Mouse (Mus musculus) c-Kit-positive CD71-positive TER-119-negative erythroid progenitor cells, embryonic 14.5 days (primary cell): ENCODE results near the gene Dync1i2.

Experiments
- DNase-seq: peaks from one replicate; pipeline ENCODE4 v3.0.0-alpha.2; 2013; ENCODE audit warnings: low read depth

The Dync1i2 gene

GRCm38 (mm10) chr2:71203819-71204432 lies 7.6 kb upstream of the Dync1i2 start:
- peak; percentile 25 for DNase-seq

GRCm38 (mm10) chr2:71209041-71209755 lies 2.3 kb upstream of the Dync1i2 start:
- DNase-seq = no peak

GRCm38 (mm10) chr2:71211096-71211495 lies 410 bp upstream of the Dync1i2 start:
- DNase-seq = no peak

GRCm38 (mm10) chr2:71212360-71212726 lies 837 bp downstream of the Dync1i2 start:
- no peak for DNase-seq

DNA sequence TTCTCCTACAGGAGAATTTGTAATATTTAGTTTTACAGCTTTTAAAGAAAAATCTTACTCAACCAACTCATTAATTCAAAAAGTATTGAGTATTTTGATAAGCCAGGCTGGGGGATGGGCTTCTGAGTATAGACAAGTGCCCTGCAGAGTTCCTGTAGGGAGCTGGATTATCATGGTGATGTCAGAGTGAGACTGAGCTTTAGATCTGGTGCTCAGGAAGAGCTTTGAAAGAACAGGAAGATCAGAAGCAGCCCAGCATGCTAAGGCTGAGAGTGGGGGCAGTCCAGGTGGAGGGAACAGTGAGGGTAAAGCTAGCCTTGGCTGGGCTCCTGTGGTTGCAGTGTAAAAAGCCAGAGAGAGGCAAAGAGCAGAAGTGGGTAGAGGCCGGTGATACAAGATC lies 9.5 kb downstream of the Dync1i2 start:
- DNase-seq = no peak

DNA sequence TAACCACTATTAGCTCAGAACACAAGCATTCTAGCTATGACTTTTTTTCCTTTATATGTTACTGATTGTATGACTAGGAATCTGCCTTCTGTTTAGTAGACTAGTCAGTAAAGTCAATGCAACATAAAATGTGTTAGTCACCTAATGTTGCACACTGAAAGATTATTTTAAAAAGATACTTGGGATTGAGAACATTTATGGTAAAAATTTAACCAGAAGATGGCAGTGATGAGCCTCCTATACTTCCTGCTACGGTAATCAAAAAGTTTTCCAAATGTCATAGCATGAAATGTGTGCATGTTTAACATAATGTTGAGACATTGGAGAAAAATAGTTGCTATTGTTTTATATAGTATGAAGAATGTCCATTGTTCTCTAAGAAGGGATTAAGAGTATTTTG lies 15.9 kb downstream of the Dync1i2 start:
- no peak for DNase-seq

DNA sequence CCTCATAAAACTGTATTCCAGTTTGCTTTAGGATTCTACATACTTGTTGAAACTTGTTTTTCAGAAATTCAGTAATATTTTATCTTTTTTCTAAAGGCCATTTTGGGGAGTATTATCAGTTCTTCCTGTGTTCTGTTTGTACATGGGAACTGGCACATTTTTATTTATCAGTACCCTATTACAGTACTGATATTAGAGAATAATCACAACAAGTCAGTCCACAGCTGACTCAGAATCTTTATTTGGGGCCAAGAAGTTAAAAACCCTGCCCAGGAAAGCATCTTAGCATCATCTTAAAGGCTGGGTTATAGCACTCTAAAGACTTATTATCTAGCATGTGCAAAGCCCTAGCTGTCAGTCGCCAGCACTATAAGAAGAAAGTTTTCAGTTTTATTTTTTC lies 18.1 kb downstream of the Dync1i2 start:
- no peak for DNase-seq

GRCm38 (mm10) chr2:71231951-71232350 lies 20.4 kb downstream of the Dync1i2 start:
- no peak for DNase-seq

GRCm38 (mm10) chr2:71232976-71233375 lies 21.5 kb downstream of the Dync1i2 start:
- DNase-seq = no peak

GRCm38 (mm10) chr2:71235420-71235819 lies 23.9 kb downstream of the Dync1i2 start:
- no peak for DNase-seq

- DNase-seq = no peak
Observed at GRCm38 (mm10) chr2:71236009-71236408, 24.5 kb downstream of the Dync1i2 start.

DNA sequence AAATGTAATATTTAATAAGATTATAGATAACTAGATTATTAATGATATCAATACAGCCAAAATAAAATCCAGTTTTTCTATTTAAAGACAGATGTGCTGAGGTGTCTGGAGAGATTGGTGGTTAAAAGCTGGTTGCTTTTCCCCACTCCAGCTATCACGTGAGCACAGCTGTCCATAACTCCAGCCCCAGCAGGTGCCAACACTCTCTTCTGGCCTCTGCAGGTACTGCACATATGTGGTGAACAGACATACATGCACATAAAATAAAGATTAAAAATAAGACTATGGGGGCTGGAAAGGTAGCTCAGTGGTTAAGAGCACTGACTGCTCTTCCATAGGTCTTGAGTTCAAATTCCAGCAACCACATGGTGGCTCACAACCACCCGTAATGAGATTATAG lies 30.0 kb downstream of the Dync1i2 start:
- DNase-seq = no peak

DNA sequence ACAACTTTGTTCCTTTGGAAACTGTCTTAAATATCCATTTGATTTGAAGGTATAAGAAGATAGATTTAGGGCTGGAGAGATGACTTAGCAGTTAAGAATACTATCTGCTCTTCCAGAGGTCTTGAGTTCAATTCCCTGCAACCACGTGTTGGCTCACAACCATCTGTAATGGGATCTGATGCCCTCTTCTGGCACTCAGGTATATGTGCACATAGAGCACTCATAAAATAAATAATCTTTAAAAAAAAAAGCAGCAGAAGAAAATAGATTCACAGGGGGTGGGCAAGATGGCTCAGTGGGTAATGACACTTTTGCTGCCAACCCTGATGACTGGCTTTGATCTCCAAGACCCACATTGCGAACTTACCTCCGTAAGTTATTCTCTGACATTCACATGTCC lies 30.7 kb downstream of the Dync1i2 start:
- DNase-seq = no peak

DNA sequence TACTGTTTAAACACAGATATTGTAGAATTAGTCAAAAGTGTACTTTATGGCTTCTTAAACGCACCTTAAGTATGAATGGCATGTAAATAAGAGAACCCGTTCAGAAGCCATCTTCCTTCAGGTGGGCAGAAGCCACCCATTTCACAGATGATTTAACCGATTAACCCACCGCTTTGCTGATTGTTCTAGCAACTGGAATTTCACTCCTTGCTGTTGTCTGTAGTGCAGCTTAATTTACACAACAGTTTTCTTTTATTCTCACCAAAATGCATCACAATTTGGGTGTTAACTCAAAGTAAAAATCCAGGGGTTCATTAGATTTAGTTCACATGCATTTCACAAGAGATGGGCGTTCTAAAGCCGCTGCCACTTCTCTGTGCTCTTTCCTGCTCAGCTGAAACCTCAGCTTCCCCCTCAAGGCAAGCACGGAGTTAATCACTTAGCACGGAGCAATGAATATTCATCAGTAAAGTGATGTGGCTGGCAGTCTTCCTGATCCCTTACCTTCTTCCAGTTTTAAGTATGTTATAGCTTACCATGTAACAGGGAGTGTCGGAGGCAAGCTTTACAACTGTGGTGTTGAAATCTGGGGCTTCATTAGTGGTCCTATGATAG lies 31.7 kb downstream of the Dync1i2 start:
- no peak for DNase-seq

DNA sequence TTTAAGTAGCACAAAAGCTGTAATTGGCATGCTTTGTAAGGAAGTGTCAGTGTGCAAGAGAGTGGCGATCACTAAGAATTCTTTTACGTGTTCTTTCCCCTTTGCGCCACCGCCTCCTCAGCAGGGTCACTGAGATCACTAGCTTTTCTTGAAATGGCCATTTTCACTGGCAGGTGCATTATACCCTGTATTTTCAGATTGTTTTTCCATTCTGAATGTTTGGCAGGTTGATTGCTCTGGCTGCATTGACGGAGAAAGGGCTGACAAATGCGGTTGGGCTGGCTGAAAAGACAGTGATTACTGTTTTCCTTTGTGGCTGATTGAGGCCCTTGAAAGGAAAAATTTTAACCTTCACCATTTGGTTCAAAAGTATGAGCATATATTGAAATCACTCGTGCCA lies 33.3 kb downstream of the Dync1i2 start:
- DNase-seq = no peak

- DNase-seq = no peak
Observed at GRCm38 (mm10) chr2:71245416-71245815, 33.9 kb downstream of the Dync1i2 start.

DNA sequence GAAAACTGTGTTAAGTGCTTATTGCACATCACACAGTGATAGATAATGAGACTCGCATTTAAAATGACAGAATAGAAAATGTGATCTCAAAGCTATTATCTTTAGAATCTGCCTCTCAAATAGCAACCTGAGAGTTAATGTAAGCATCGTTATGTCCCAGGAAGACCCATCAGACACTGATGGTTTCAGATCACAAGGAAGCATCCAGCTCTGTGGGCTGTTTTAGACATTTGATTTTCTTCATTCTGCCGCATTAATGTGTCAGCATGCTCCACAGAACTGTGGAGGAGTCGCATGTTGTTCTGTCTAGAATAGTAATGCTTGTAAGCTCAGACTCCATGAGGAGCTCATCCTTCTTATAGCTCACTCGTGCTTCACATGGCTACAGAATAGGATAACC lies 34.6 kb downstream of the Dync1i2 start:
- DNase-seq = no peak

DNA sequence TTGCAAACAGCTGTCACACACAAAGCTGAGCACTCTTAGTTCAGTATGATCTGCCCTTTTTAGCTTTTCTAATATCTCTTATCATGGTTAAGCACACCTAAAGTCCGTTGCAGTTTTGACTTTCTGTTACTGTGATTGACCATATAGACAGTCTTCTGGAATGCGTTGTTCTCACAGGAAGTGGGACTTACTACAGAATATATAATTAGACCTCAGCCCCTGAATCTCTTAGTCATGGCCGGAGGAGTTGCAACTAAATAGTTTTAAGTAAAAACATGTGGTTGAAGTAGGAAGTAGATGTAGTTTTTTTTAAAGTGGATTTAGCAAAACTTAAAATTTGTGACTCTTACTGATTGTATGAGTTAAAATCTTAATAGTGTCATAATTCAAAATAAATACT lies 36.6 kb downstream of the Dync1i2 start:
- no peak for DNase-seq

DNA sequence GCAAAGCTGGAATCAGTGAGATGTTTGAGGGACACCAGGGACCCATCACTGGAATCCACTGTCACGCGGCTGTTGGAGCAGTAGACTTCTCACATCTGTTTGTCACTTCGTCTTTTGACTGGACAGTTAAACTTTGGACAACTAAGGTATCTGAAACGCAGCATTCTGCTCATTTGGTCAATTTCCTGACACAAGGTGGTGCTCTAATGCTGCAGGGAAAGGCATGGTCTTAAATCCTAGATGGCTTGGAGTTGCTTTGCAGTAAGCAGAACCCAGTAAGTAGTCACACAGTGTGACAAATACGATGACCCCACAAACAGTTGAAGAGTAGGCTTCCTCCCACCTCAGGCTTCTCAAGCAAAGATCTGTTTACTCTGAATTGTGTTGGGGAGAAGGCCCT lies 39.3 kb downstream of the Dync1i2 start:
- DNase-seq = no peak

- no peak for DNase-seq
Observed at GRCm38 (mm10) chr2:71254836-71255235, 43.3 kb downstream of the Dync1i2 start.

DNA sequence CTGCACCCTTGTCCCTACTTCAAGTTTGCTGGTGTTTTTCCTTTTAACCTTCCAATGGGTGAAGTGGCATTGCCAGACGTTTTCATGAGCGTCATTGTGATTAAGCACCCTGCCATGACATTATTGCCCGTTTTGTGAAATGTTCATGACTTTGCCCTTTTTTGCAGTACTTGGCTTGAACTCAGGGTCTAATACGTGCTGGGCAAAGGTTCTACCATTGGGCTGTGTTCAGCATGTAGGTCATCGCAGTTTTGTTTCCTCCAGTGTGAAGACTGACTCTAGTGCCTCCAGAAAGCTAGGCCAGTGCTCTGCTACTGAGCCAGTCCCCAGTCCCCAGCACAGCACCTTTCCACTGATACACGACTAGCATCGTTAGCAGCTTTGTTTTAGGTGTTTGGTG lies 45.1 kb downstream of the Dync1i2 start:
- no peak for DNase-seq

GRCm38 (mm10) chr2:71264585-71264984 lies 53.1 kb downstream of the Dync1i2 start:
- DNase-seq = no peak

GRCm38 (mm10) chr2:71268691-71269090 lies 57.2 kb downstream of the Dync1i2 start:
- no peak for DNase-seq

- DNase-seq = no peak
Observed at GRCm38 (mm10) chr2:71269332-71269731, 57.8 kb downstream of the Dync1i2 start.
